Mouse (Mus musculus): ENCODE data around the gene Slc7a5. TPM values are rescaled to one million over a fixed set of nuclear protein-coding genes. Genes with fewer than 3 reads are reported as not detected.

Gene Slc7a5
- polyA plus RNA-seq, 1 experiment from 2014 or later, result 18.4 TPM

GRCm38 (mm10) chr8:121950749-121951655, 43.5 kb upstream of the Slc7a5 start:
- peaks cover 36% of the 10 kb centered on the region for H3K4me1 ChIP-seq (ENCODE audit: control insufficient read depth, insufficient read depth, low read length)
- H3K9ac ChIP-seq (ENCODE audit: low read depth, low read length), result peak overlapping the region; percentile 92
- peak overlapping the region; percentile 97 for H3K27ac ChIP-seq (ENCODE audit: low read depth, low read length)
- under 1% methylated on average over 76 of the region's 97 CpGs for WGBS (ENCODE audit: insufficient replicate concordance)
- ATAC-seq (replicated peaks; ENCODE audit: insufficient number of reproducible peaks, low FRiP score, low TSS enrichment), result peak; percentile 3; the same call in 1 of the 2 replicates
- H3K4me3 ChIP-seq (ENCODE audit: low read depth, low read length), result peak overlapping the region; percentile 74
- H3K36me3 ChIP-seq (ENCODE audit: control insufficient read depth, insufficient read depth, low read length), result 0 out of 2 replicates have a peak, but pooled peaks cover 3% of the 10 kb centered on the region
- H3K4me2 ChIP-seq, result peak overlapping the region; percentile 95
- H3K9me3 ChIP-seq (replicated peaks; ENCODE audit: control insufficient read depth, low read length), result no peaks in the 10 kb centered on the region
- no peaks in the 10 kb centered on the region for H3K27me3 ChIP-seq (ENCODE audit: control insufficient read depth, insufficient read depth, low read length)

- H3K27ac ChIP-seq (ENCODE audit: low read depth, low read length), result peak overlapping the region; percentile 97
- no peaks in the 10 kb centered on the region for H3K27me3 ChIP-seq (ENCODE audit: control insufficient read depth, insufficient read depth, low read length)
- peak overlapping the region; percentile 74 for H3K4me3 ChIP-seq (ENCODE audit: low read depth, low read length)
- H3K9ac ChIP-seq (ENCODE audit: low read depth, low read length), result peak overlapping the region; percentile 92
- peaks cover 28% of the 10 kb centered on the region for H3K4me1 ChIP-seq (ENCODE audit: control insufficient read depth, insufficient read depth, low read length)
- H3K4me2 ChIP-seq, result peak overlapping the region; percentile 95
- no peaks in the 10 kb centered on the region for H3K9me3 ChIP-seq (replicated peaks; ENCODE audit: control insufficient read depth, low read length)
- H3K36me3 ChIP-seq (ENCODE audit: control insufficient read depth, insufficient read depth, low read length), result 0 out of 2 replicates have a peak, but pooled peaks cover 3% of the 10 kb centered on the region
- WGBS (ENCODE audit: insufficient replicate concordance), result under 1% methylated on average over 59 of the region's 66 CpGs
- ATAC-seq (replicated peaks; ENCODE audit: insufficient number of reproducible peaks, low FRiP score, low TSS enrichment), result peak; percentile 92
These were observed 42.7 kb upstream of the Slc7a5 start for GRCm38 (mm10) chr8:121949941-121950748.

DNA sequence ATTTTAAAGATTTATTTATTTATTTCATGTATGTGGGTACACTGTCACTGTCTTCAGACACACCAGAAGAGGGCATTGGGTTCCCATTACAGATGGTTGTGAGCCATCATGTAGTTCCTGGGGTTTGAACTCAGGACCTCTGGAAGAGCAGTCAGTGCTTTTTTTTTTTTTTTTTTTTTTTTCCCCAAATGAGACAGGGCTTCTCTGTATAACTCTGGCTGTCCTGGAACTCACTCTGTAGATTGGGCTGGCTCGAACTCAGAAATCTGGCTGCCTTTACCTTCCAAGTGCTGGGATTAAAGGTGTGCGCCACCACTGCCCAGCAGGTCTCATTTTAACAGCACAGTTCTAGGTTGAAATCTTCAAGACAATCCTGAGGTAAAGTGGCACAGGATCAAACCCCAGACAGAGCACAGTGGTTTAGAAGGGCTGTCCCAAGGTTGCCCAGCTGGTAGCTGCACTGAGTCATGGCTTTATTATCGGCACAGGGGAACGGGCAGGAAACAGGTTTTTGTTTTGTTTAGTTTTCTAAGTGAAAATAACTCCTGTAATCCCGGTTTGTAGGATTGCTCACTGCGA, 41.8 kb upstream of the Slc7a5 start, which contains the start of gene Banp:
Gene Banp (plus strand): TSS at position 529 of the 579 bp plus-strand sequence.
- H3K4me1 ChIP-seq (ENCODE audit: control insufficient read depth, insufficient read depth, low read length), result peaks cover 25% of the 10 kb centered on the region
- 62% methylated on average over 6 of the region's 6 CpGs for WGBS (ENCODE audit: insufficient replicate concordance)
- H3K4me2 ChIP-seq, result peak within 1 kb of the TSS; percentile 95
- H3K27ac ChIP-seq (ENCODE audit: low read depth, low read length), result peak within 1 kb of the TSS; percentile 97
- 0 out of 2 replicates have a peak, but pooled peaks cover 3% of the 10 kb centered on the region for H3K36me3 ChIP-seq (ENCODE audit: control insufficient read depth, insufficient read depth, low read length)
- no peaks in the 10 kb centered on the region for H3K9me3 ChIP-seq (replicated peaks; ENCODE audit: control insufficient read depth, low read length)
- no peaks in the 10 kb centered on the region for H3K27me3 ChIP-seq (ENCODE audit: control insufficient read depth, insufficient read depth, low read length)
- H3K4me3 ChIP-seq (ENCODE audit: low read depth, low read length), result peak within 1 kb of the TSS; percentile 74
- no peak for ATAC-seq (replicated peaks; ENCODE audit: insufficient number of reproducible peaks, low FRiP score, low TSS enrichment)
- H3K9ac ChIP-seq (ENCODE audit: low read depth, low read length), result peak within 1 kb of the TSS; percentile 92

DNA sequence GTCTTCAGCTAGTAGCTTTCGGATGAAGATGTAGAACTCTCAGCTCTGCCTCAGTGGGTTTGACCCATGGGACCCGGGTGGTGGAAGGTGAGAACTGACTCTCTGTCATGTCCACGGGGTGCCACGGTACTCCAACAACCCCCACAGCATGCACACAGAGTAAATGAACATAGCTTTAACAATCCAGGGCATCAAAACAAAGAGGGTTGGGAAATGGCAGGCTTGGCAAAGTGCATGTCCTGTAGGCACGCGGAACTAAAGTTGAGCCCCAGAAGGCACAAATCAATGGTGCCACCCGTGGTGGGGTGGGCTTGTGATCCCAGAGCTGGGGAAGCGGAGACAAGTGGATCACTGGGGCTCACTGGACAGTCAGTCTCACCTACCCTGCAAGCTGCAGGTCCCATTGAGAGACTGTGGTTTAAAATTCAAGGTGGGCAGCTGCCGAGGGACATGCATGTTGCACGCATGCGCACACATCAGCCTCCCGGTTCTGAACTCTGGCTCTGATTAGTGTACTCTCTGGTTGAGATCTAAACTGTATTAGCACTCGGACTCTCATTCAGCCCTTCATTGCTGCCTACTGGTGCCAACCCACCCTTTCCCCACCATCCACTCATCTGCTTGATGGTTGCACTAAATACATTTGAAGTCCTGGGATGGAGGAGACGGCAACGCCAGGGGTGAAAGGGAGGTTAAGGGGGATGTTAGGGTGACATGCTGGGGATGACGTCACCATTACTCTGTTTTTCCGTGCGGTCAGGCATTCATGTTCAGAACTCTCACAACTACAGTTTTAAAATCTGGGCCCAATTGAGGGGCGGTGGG, 41.0 kb upstream of the Slc7a5 start:
- Histone ChIP-seq H3K4me2 (peak overlapping the region; percentile 77), H3K9me3 (replicated peaks; ENCODE audit: control insufficient read depth, low read length) (no peaks in the 10 kb centered on the region), H3K4me3 (ENCODE audit: low read depth, low read length) (peak overlapping the region; percentile 41), H3K36me3 (ENCODE audit: control insufficient read depth, insufficient read depth, low read length) (no peaks in the 10 kb centered on the region), H3K27ac (ENCODE audit: low read depth, low read length) (peak overlapping the region; percentile 64), H3K27me3 (ENCODE audit: control insufficient read depth, insufficient read depth, low read length) (no peaks in the 10 kb centered on the region), H3K9ac (ENCODE audit: low read depth, low read length) (peak overlapping the region; percentile 50), H3K4me1 (ENCODE audit: control insufficient read depth, insufficient read depth, low read length) (peaks cover 25% of the 10 kb centered on the region)
- ATAC-seq (replicated peaks; ENCODE audit: insufficient number of reproducible peaks, low FRiP score, low TSS enrichment), result no peak
- 55% methylated on average over 19 of the region's 19 CpGs for WGBS (ENCODE audit: insufficient replicate concordance)

- Histone ChIP-seq H3K27me3 (ENCODE audit: control insufficient read depth, insufficient read depth, low read length) (no peaks in the 10 kb centered on the region), H3K4me3 (ENCODE audit: low read depth, low read length) (peak overlapping the region; percentile 41), H3K36me3 (ENCODE audit: control insufficient read depth, insufficient read depth, low read length) (no peaks in the 10 kb centered on the region), H3K9ac (ENCODE audit: low read depth, low read length) (peak overlapping the region; percentile 50), H3K4me1 (ENCODE audit: control insufficient read depth, insufficient read depth, low read length) (peaks cover 25% of the 10 kb centered on the region), H3K27ac (ENCODE audit: low read depth, low read length) (peak overlapping the region; percentile 64), H3K4me2 (peak overlapping the region; percentile 77), H3K9me3 (replicated peaks; ENCODE audit: control insufficient read depth, low read length) (no peaks in the 10 kb centered on the region)
- under 1% methylated on average over 18 of the region's 18 CpGs for WGBS (ENCODE audit: insufficient replicate concordance)
- ATAC-seq (replicated peaks; ENCODE audit: insufficient number of reproducible peaks, low FRiP score, low TSS enrichment), result peak; percentile 57
These were observed 40.3 kb upstream of the Slc7a5 start for GRCm38 (mm10) chr8:121947753-121948141.

DNA sequence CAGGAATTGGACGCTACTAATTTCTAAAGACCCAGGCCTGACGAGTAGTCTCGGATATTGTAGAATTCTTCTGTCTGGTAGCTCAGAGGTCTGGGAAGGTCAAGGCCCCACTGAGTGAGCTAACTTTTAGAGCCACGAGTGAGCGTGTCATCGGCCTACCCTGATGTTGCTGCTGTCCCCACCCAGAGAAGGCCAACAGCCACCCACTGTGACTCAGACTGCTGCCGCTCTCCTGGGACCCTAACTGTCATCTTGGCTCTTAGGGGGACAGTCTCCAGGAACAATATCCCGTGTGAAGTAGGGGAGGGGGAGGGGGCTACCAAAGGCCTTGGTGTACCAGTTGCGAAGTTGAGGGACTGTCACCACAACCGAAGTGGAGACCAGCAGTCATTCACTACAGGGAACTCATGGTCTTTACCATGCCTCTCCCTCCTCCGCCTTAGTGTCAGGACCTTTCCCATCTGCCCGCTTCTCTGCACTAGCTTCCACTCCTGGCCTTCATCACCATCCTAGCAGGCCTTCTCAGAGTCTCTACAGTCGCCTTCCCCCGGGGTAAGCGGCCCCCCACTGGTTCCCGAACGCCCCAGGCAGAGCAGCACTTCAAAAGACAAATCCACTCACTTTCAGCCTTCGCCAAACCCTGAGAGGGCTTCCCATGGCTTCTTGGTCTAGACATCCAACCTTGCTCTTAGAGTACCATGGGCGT, 39.7 kb upstream of the Slc7a5 start:
- H3K4me1 ChIP-seq (ENCODE audit: control insufficient read depth, insufficient read depth, low read length), result peaks cover 23% of the 10 kb centered on the region
- no peak for ATAC-seq (replicated peaks; ENCODE audit: insufficient number of reproducible peaks, low FRiP score, low TSS enrichment)

GRCm38 (mm10) chr8:121946351-121946750, 38.9 kb upstream of the Slc7a5 start:
- Histone ChIP-seq H3K4me3 (ENCODE audit: low read depth, low read length) (no peak overlapping the region), H3K36me3 (ENCODE audit: control insufficient read depth, insufficient read depth, low read length) (no peaks in the 10 kb centered on the region), H3K27ac (ENCODE audit: low read depth, low read length) (no peak overlapping the region), H3K9ac (ENCODE audit: low read depth, low read length) (no peak overlapping the region), H3K27me3 (ENCODE audit: control insufficient read depth, insufficient read depth, low read length) (no peaks in the 10 kb centered on the region), H3K9me3 (replicated peaks; ENCODE audit: control insufficient read depth, low read length) (no peaks in the 10 kb centered on the region), H3K4me2 (no peak overlapping the region), H3K4me1 (ENCODE audit: control insufficient read depth, insufficient read depth, low read length) (peaks cover 15% of the 10 kb centered on the region)
- WGBS (ENCODE audit: insufficient replicate concordance), result 85% methylated on average over 7 of the region's 7 CpGs
- no peak for ATAC-seq (replicated peaks; ENCODE audit: insufficient number of reproducible peaks, low FRiP score, low TSS enrichment)

More for the DNA sequence above, 39.7 kb upstream of the Slc7a5 start:
- peak overlapping the region; percentile 50 for H3K9ac ChIP-seq (ENCODE audit: low read depth, low read length)
- no peaks in the 10 kb centered on the region for H3K27me3 ChIP-seq (ENCODE audit: control insufficient read depth, insufficient read depth, low read length)
- H3K4me3 ChIP-seq (ENCODE audit: low read depth, low read length), result peak overlapping the region; percentile 41
- H3K9me3 ChIP-seq (replicated peaks; ENCODE audit: control insufficient read depth, low read length), result no peaks in the 10 kb centered on the region
- peak overlapping the region; percentile 64 for H3K27ac ChIP-seq (ENCODE audit: low read depth, low read length)
- WGBS (ENCODE audit: insufficient replicate concordance), result 26% methylated on average over 19 of the region's 19 CpGs
- H3K4me2 ChIP-seq, result peak overlapping the region; percentile 77
- H3K36me3 ChIP-seq (ENCODE audit: control insufficient read depth, insufficient read depth, low read length), result no peaks in the 10 kb centered on the region
